In the genomic region with DNA sequence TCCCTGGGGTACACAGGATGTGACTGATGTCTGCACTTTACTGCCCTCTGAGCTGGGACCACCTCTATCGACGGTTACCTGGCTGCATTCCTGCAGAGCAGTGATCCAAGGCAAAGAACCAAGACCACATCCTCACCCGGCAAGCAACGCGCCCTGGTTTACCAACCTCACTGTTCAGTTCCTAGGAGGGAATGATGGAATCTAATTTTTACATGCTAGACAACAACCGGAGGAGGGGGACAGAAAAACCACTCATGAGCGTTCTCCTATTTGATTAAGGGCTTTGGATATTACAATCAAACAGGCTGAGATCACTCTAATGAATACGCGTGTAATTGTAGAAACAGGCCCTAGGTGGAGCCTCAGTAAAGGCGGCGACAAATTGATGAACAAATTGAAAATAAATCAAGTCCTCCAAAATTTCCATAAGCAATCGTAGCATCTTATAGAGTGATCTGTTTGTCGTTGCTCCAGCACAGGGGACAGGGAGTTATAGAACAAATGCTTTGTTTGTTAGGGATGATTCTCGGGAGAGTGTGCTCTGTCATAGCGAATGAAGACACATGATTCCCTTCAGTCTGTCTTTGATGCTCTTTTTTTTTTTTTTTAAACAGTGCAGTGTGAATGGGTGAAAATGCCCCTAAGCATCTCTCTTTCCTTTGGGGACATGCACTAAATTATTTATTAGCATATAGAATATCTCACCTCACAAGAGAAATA, we compare ENCODE assay signal across 9 mouse cellular contexts. TPM values are rescaled to one million over a fixed set of nuclear protein-coding genes. Genes with fewer than 3 reads are reported as not detected.
DNase-seq lines count a peak whose midpoint lies in the region; ATAC-seq and TF ChIP-seq lines count a peak whose summit lies in the region.
"Had no signal": no experiment of that assay in that cellular context is flagged by ENCODE, and none has a peak within 500 bp of the region (broad histone marks: within the 10 kb centered on the region; RNA-seq: fewer than 3 reads in every experiment).

No protein-coding gene starts in this region.

- H3K4me1 ChIP-seq in heart, adult 2 months (ENCODE audit: control insufficient read depth, insufficient read depth, low read length): no peaks in the 10 kb centered on the region
- no peaks in the 10 kb centered on the region for H3K4me1 ChIP-seq in heart, embryonic 12.5 days (replicated peaks)
- H3K4me1 ChIP-seq in CH12.LX (ENCODE audit: control insufficient read depth in 1 of 2, insufficient read depth in 2 of 2): peaks cover 5 to 35% of the 10 kb centered on the region in 2 experiments; a peak in 3 of 4 replicates
- H3K4me1 ChIP-seq in kidney, postnatal 0 days (replicated peaks; ENCODE audit: insufficient read depth, low read length): no peaks in the 10 kb centered on the region
- peaks cover 6% of the 10 kb centered on the region; the same call in 1 of the 2 replicates for H3K4me1 ChIP-seq in midbrain, embryonic 15.5 days
- H3K4me1 ChIP-seq: embryonic facial prominence, embryonic 15.5 days had no signal

- whole genome bisulfite sequencing in heart, adult 2 months: 38% methylated on average over 15 of the region's 15 CpGs
- WGBS in heart, embryonic 12.5 days: 45% methylated on average over 15 of the region's 15 CpGs
- 33% methylated on average over 15 of the region's 15 CpGs for WGBS in kidney, postnatal 0 days
- WGBS in midbrain, embryonic 15.5 days: 38% methylated on average over 15 of the region's 15 CpGs

- H3K4me2 ChIP-seq in heart, embryonic 12.5 days: no peak overlapping the region
- H3K4me2 ChIP-seq in CH12.LX (ENCODE audit: insufficient read depth, low read depth, poor library complexity, severe bottlenecking): no peak overlapping the region
- peak overlapping the region; percentile 23; the same call in 1 of the 2 replicates for H3K4me2 ChIP-seq in kidney, postnatal 0 days (ENCODE audit: low read length)
- H3K4me2 ChIP-seq in midbrain, embryonic 15.5 days: peak overlapping the region; percentile 37; the same call in 1 of the 2 replicates
- H3K4me2 ChIP-seq: embryonic facial prominence, embryonic 15.5 days had no signal

- no peak for TF ChIP-seq POLR2A in heart, adult 2 months (IDR thresholded peaks at IDR 0.05; ENCODE audit: insufficient read depth, low read depth, low read length)
- no peak for TF ChIP-seq POLR2A in CH12.LX (IDR thresholded peaks at IDR 0.05; ENCODE audit: low read depth, low read length)

- peak; percentile 61 for TF ChIP-seq RAD21 in CH12.LX (IDR thresholded peaks at IDR 0.05; ENCODE audit: low read depth, low read length)

- in situ Hi-C loops in CH12.LX (cut with MboI; ENCODE audit: low pct_ligation_motif_present, low pct_unique_long_range_greater_than_20kb, low sequenced_read_pairs): loop anchor here (10.0 kb wide), 1 partner anchor 86 kb away; no protein-coding TSS in a partner anchor

- peak; percentile 78 for TF ChIP-seq CTCF in heart, adult 2 months (IDR thresholded peaks at IDR 0.05)
- peak; percentile 20 to 68; a peak in 2 of 4 replicates for TF ChIP-seq CTCF in CH12.LX (conservative IDR thresholded peaks at IDR 0.05 in 1 of 2, IDR thresholded peaks at IDR 0.05 in 1 of 2; ENCODE audit: low read depth in 2 of 2, low read length in 2 of 2)
- TF ChIP-seq CTCF in kidney, postnatal 0 days (IDR thresholded peaks at IDR 0.05; ENCODE audit: low read depth): peak; percentile 68

- ATAC-seq in heart, embryonic 12.5 days (ENCODE audit: insufficient number of reproducible peaks, low FRiP score): no peak
- no peak for ATAC-seq in kidney, postnatal 0 days (replicated peaks; ENCODE audit: low FRiP score, low read depth)
- peak; percentile 83 for ATAC-seq in midbrain, embryonic 15.5 days (replicated peaks)

- no peaks in the 10 kb centered on the region for H3K9me3 ChIP-seq in heart, embryonic 12.5 days (replicated peaks)
- no peaks in the 10 kb centered on the region for H3K9me3 ChIP-seq in CH12.LX (replicated peaks; ENCODE audit: low read length)
- H3K9me3 ChIP-seq in kidney, postnatal 0 days (replicated peaks; ENCODE audit: low read length): no peaks in the 10 kb centered on the region
- no peaks in the 10 kb centered on the region for H3K9me3 ChIP-seq in midbrain, embryonic 15.5 days
- H3K9me3 ChIP-seq: embryonic facial prominence, embryonic 15.5 days had no signal

- TF ChIP-seq EP300 in heart, adult 2 months (IDR thresholded peaks at IDR 0.05; ENCODE audit: insufficient read depth, low read depth, low read length): no peak
- TF ChIP-seq EP300 in CH12.LX (IDR thresholded peaks at IDR 0.05; ENCODE audit: low read length): no peak

- H3K27ac ChIP-seq in heart, adult 2 months: no peak overlapping the region
- no peak overlapping the region for H3K27ac ChIP-seq in heart, embryonic 12.5 days (ENCODE audit: poor library complexity, severe bottlenecking)
- no peak overlapping the region for H3K27ac ChIP-seq in CH12.LX (ENCODE audit: insufficient read depth, low read depth)
- no peak overlapping the region for H3K27ac ChIP-seq in kidney, postnatal 0 days
- peak overlapping the region; percentile 56 for H3K27ac ChIP-seq in midbrain, embryonic 15.5 days
- H3K27ac ChIP-seq: embryonic facial prominence, embryonic 15.5 days had no signal

- no peaks in the 10 kb centered on the region for H3K36me3 ChIP-seq in heart, adult 2 months (ENCODE audit: control insufficient read depth, insufficient read depth, low read length)
- H3K36me3 ChIP-seq in heart, embryonic 12.5 days: no peaks in the 10 kb centered on the region
- H3K36me3 ChIP-seq in CH12.LX (replicated peaks in 1 of 2; ENCODE audit: control insufficient read depth in 1 of 2, insufficient read depth in 1 of 2, low read length in 1 of 2): no peaks in the 10 kb centered on the region
- H3K36me3 ChIP-seq in kidney, postnatal 0 days (ENCODE audit: insufficient read depth, low read length): no peaks in the 10 kb centered on the region
- no peaks in the 10 kb centered on the region for H3K36me3 ChIP-seq in midbrain, embryonic 15.5 days (replicated peaks)
- H3K36me3 ChIP-seq: embryonic facial prominence, embryonic 15.5 days had no signal

- intact Hi-C loops in heart, adult 2 months (cut with DNase I): loop anchor here (1.0 to 5.0 kb wide), 2 partner anchors 122 to 204 kb away; no protein-coding TSS in a partner anchor

- DNase-seq in heart, adult 2 months: no peak
- DNase-seq in CH12.LX (ENCODE audit: extremely low read depth): peak; percentile 16
- peak; percentile 16 for DNase-seq in embryo, embryonic 11 days
- peak; percentile 68 for DNase-seq in kidney, postnatal 0 days (ENCODE audit: low spot score)
- DNase-seq in spleen, adult 12 weeks (ENCODE audit: low spot score): no peak
- DNase-seq in natural killer cell, adult 2 months (ENCODE audit: low spot score in 2 of 2): no peak

- no peak overlapping the region for H3K9ac ChIP-seq in heart, adult 2 months (ENCODE audit: low read depth, low read length)
- H3K9ac ChIP-seq in heart, embryonic 12.5 days: no peak overlapping the region
- H3K9ac ChIP-seq in CH12.LX (ENCODE audit: insufficient read depth, low read depth): no peak overlapping the region
- H3K9ac ChIP-seq in kidney, postnatal 0 days (ENCODE audit: low read depth, low read length): no peak overlapping the region
- no peak overlapping the region for H3K9ac ChIP-seq in midbrain, embryonic 15.5 days
- H3K9ac ChIP-seq: embryonic facial prominence, embryonic 15.5 days had no signal

- dilution Hi-C loops in CH12.LX (cut with MboI; ENCODE audit: extremely low pct_ligation_motif_present, extremely low pct_unique_long_range_greater_than_20kb, low sequenced_read_pairs): no loop called here

- no peak overlapping the region for H3K4me3 ChIP-seq in heart, adult 2 months
- no peak overlapping the region for H3K4me3 ChIP-seq in heart, embryonic 12.5 days
- H3K4me3 ChIP-seq in CH12.LX (replicated peaks in 1 of 3; ENCODE audit: low read depth in 2 of 3, low read length in 2 of 3, poor library complexity in 1 of 3): no peak overlapping the region
- H3K4me3 ChIP-seq in kidney, postnatal 0 days (replicated peaks; ENCODE audit: low read depth, low read length): no peak overlapping the region
- H3K4me3 ChIP-seq in midbrain, embryonic 15.5 days: no peak overlapping the region
- H3K4me3 ChIP-seq: embryonic facial prominence, embryonic 15.5 days had no signal

- H3K79me2 ChIP-seq in heart, adult 2 months (replicated peaks; ENCODE audit: control insufficient read depth, insufficient read depth, low read length): no peaks in the 10 kb centered on the region
- no peaks in the 10 kb centered on the region for H3K79me2 ChIP-seq in CH12.LX (replicated peaks; ENCODE audit: control insufficient read depth, extremely low read depth, insufficient read depth, poor library complexity, severe bottlenecking)

- H3K27me3 ChIP-seq in heart, adult 2 months (ENCODE audit: control insufficient read depth, insufficient read depth, low read length): no peaks in the 10 kb centered on the region
- no peaks in the 10 kb centered on the region for H3K27me3 ChIP-seq in heart, embryonic 12.5 days (replicated peaks)
- H3K27me3 ChIP-seq in CH12.LX (replicated peaks): no peaks in the 10 kb centered on the region
- no peaks in the 10 kb centered on the region for H3K27me3 ChIP-seq in kidney, postnatal 0 days (ENCODE audit: insufficient read depth, low read length)
- H3K27me3 ChIP-seq in midbrain, embryonic 15.5 days (replicated peaks): no peaks in the 10 kb centered on the region
- H3K27me3 ChIP-seq: embryonic facial prominence, embryonic 15.5 days had no signal

TF ChIP-seq in CH12.LX, 34 proteins besides CTCF, POLR2A, EP300 and RAD21 (continues in another document):
- no peak for TF ChIP-seq KAT2A (IDR thresholded peaks at IDR 0.05; ENCODE audit: insufficient replicate concordance, low read length)
- peak; percentile 56 for TF ChIP-seq SMC3 (IDR thresholded peaks at IDR 0.05; ENCODE audit: low read depth, low read length)
- TF ChIP-seq MAFK (IDR thresholded peaks at IDR 0.05; ENCODE audit: insufficient replicate concordance, low read length): no peak

RNA-seq across cellular contexts. Expression of a gene that starts 47.7 kb away (rescaled TPM):
- 1 to 10 TPM; 1.6 to 2.9 TPM for total RNA-seq in heart, adult 2 months (2021)
- polyA plus RNA-seq in heart, adult 2 months (2012; rRNA removed): 0.49 and 0.97 TPM in 2 replicates
- 14.5 and 15.8 TPM in 2 replicates for polyA plus RNA-seq in heart, embryonic 12.5 days (2016; fragmentation: Nextera tagmentation; extraction: Ambion mirVana)
- total RNA-seq in CH12.LX (2012; rRNA removed): 3.3 and 5.5 TPM in 2 replicates
- total RNA-seq in CH12.LX (2014; rRNA removed): 3.1 and 4.1 TPM in 2 replicates
- polyA plus RNA-seq in CH12.LX (2012; ENCODE audit: insufficient read length, low read depth): 3.4 and 4.1 TPM in 2 replicates
- polyA plus RNA-seq in kidney, postnatal 0 days (2015; fragmentation: Nextera tagmentation; extraction: Ambion mirVana): 10.9 and 14.9 TPM in 2 replicates
- polyA plus RNA-seq in midbrain, embryonic 15.5 days (2015; fragmentation: Nextera tagmentation; extraction: Ambion mirVana): 15.6 and 15.9 TPM in 2 replicates

RNA-seq across cellular contexts. Expression of a gene that starts 59.5 kb away (rescaled TPM):
- total RNA-seq in heart, adult 2 months (2021): 10 to 100 TPM in 1 of 2 experiments, 1 to 10 TPM in 1; 3.7 to 10.1 TPM
- 2.6 and 4.8 TPM in 2 replicates for polyA plus RNA-seq in heart, adult 2 months (2012; rRNA removed)
- polyA plus RNA-seq in heart, embryonic 12.5 days (2016; fragmentation: Nextera tagmentation; extraction: Ambion mirVana): 19.0 and 22.3 TPM in 2 replicates
- total RNA-seq in CH12.LX (2012; rRNA removed) (0.04 and 0.08 TPM in 2 replicates), CH12.LX (2014; rRNA removed) (0.27 TPM in 2 replicates)
- 0.11 and 0.26 TPM in 2 replicates for polyA plus RNA-seq in CH12.LX (2012; ENCODE audit: insufficient read length, low read depth)
- polyA plus RNA-seq in kidney, postnatal 0 days (2015; fragmentation: Nextera tagmentation; extraction: Ambion mirVana): 26.6 and 28.2 TPM in 2 replicates
- 7.7 and 8.8 TPM in 2 replicates for polyA plus RNA-seq in midbrain, embryonic 15.5 days (2015; fragmentation: Nextera tagmentation; extraction: Ambion mirVana)

Comparison
In these comparisons a context has a peak if more than half of its experiments do, and no peak if none do; other contexts are left out.
1. DNase-seq: peak in CH12.LX (single experiment), embryo, embryonic 11 days (single experiment) and kidney, postnatal 0 days (single experiment); none in heart, adult 2 months (0 of 2), spleen, adult 12 weeks (single experiment) and natural killer cell, adult 2 months (0 of 2).
2. H3K4me2 ChIP-seq: peak in kidney, postnatal 0 days (single experiment) and midbrain, embryonic 15.5 days (single experiment); none in heart, embryonic 12.5 days (single experiment) and CH12.LX (single experiment).
3. Peak in every context shown above with its lines, with median percentiles within 50 percentile points of each other: CTCF ChIP-seq.